Mouse (Mus musculus): ENCODE measurements around the gene Ankrd13b. TPM values are rescaled to one million over a fixed set of nuclear protein-coding genes. Genes with fewer than 3 reads are reported as not detected.
"Not testable (repeated sequence)": the region's sequence is repeated elsewhere in the genome, so short reads cannot be mapped to it uniquely, and the experiment has no call there.

The Ankrd13b gene
- polyA plus RNA-seq (2015; fragmentation: Nextera tagmentation; extraction: Ambion mirVana) = 2.8 and 3.0 TPM in 2 replicates

DNA sequence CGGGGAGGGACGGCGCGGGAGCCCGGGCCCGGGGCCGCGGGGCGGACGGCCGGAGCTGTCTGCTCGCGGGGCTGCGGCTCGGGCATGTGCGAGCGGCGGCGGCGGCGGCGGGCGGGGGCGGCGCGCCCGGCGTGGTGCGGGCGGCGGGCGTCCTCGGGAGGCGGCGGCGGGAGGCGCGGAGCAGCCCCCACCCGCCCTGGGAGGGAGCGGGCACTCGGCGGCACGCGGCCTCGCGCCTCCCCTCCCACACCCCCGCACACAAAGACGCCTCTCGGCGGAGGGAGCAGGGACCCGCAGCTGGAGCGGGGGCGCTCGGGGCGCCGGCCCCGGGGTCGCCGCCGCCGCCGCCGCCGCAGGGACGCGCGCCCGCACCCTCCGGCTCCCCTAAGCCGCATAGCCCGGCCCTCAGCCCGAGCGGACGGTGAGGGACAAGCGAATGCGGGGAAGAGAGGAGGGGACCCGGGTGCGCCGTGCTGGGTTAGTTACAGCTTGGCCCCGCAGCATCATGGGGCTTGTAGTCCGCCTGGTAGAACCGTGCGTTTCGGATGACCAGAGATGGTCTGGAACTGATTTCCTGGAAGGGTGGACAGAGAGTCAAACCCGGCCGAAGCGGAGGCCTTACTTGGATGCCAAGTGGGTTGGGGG is at the start of gene Ankrd13b:
TSS of gene Ankrd13b (minus strand) at position 88 of the 645 bp plus-strand sequence.
- peak within 1 kb of the TSS; percentile 80 for H3K9ac ChIP-seq (ENCODE audit: low read length)
- WGBS = under 1% methylated on average over 38 of the region's 87 CpGs
- no peaks in the 10 kb centered on the region for H3K27me3 ChIP-seq (ENCODE audit: control insufficient read depth, insufficient read depth, low read depth, low read length)
- H3K27ac ChIP-seq (ENCODE audit: low read length) = peak within 1 kb of the TSS; percentile 47; the same call in 1 of the 2 replicates
- H3K4me2 ChIP-seq (ENCODE audit: low read depth, low read length) = peak within 1 kb of the TSS; percentile 95
- H3K36me3 ChIP-seq (ENCODE audit: control insufficient read depth, insufficient read depth, low read length) = no peaks in the 10 kb centered on the region
- no peaks in the 10 kb centered on the region for H3K9me3 ChIP-seq (ENCODE audit: control insufficient read depth, low read length)
- H3K4me3 ChIP-seq (ENCODE audit: low read length) = peak within 1 kb of the TSS; percentile 72
- peaks cover 58% of the 10 kb centered on the region for H3K4me1 ChIP-seq (replicated peaks; ENCODE audit: control insufficient read depth, insufficient read depth, low read length)
- peak; percentile 42 for ATAC-seq (ENCODE audit: low read depth)

DNA sequence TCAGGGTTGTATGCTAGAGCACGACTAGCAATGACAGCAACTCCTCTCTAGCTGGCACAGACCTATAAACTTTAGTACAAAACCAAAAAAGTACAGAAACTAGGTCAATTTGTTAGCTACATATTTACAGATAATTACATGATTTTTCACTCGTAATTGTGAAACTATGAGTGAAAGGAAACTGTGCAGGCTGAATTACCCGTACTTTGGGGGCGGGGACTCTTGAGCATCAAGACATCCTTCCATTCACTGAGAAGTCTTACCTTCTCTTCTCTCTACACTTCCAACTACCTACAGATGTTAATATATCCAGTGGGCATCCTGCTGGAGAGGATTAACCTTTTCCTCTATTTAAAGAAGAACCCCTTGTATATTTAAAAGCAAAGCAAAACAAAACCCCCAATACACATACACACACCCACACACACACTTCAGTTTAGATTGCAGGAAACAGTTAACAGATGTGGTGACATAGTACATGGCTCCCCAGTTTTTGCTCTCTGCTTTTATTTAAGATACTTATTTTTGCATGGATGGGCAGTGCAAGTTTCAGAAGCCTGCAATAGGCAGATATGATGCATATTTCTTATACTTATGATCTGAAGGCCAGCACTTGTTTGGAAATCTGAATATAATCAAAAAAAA is 42.8 kb upstream of the Ankrd13b start:
- Histone ChIP-seq H3K27ac (ENCODE audit: low read length) (no peak overlapping the region), H3K4me2 (ENCODE audit: low read depth, low read length) (no peak overlapping the region), H3K9ac (ENCODE audit: low read length) (no peak overlapping the region), H3K9me3 (ENCODE audit: control insufficient read depth, low read length) (no peaks in the 10 kb centered on the region), H3K27me3 (ENCODE audit: control insufficient read depth, insufficient read depth, low read depth, low read length) (no peaks in the 10 kb centered on the region), H3K4me1 (replicated peaks; ENCODE audit: control insufficient read depth, insufficient read depth, low read length) (no peaks in the 10 kb centered on the region), H3K36me3 (ENCODE audit: control insufficient read depth, insufficient read depth, low read length) (peaks cover 8% of the 10 kb centered on the region), H3K4me3 (ENCODE audit: low read length) (no peak overlapping the region)
- whole genome bisulfite sequencing = 77% methylated on average over 4 of the region's 4 CpGs
- no peak for ATAC-seq (ENCODE audit: low read depth)

DNA sequence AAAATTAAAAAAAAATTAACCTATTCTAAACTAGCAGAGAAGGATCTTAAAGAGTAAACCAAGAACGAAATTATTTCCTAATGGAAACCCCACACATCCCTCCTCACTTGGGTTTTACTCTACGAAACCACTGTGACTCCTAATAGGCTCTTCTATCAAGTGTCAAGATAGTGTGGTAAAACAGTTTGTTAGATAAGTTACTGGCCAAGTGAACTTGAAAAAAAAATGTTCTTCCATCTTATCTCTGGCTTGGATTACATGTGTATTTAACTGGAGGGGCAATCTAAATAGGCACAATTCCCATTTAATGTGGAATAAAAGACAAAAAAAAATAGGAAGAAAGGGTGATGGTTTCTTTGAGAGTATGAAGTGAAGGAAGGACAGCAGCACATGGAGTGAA is 41.4 kb upstream of the Ankrd13b start:
- no peaks in the 10 kb centered on the region for H3K4me1 ChIP-seq (replicated peaks; ENCODE audit: control insufficient read depth, insufficient read depth, low read length)
- H3K27me3 ChIP-seq (ENCODE audit: control insufficient read depth, insufficient read depth, low read depth, low read length) = no peaks in the 10 kb centered on the region
- H3K4me2 ChIP-seq (ENCODE audit: low read depth, low read length) = no peak overlapping the region
- no peak for ATAC-seq (ENCODE audit: low read depth)
- no peaks in the 10 kb centered on the region for H3K9me3 ChIP-seq (ENCODE audit: control insufficient read depth, low read length)
- no peak overlapping the region for H3K27ac ChIP-seq (ENCODE audit: low read length)
- H3K4me3 ChIP-seq (ENCODE audit: low read length) = no peak overlapping the region
- no peak overlapping the region for H3K9ac ChIP-seq (ENCODE audit: low read length)
- H3K36me3 ChIP-seq (ENCODE audit: control insufficient read depth, insufficient read depth, low read length) = 0 out of 2 replicates have a peak, but pooled peaks cover 2% of the 10 kb centered on the region
- 56% methylated on average over 2 of the region's 2 CpGs for WGBS

DNA sequence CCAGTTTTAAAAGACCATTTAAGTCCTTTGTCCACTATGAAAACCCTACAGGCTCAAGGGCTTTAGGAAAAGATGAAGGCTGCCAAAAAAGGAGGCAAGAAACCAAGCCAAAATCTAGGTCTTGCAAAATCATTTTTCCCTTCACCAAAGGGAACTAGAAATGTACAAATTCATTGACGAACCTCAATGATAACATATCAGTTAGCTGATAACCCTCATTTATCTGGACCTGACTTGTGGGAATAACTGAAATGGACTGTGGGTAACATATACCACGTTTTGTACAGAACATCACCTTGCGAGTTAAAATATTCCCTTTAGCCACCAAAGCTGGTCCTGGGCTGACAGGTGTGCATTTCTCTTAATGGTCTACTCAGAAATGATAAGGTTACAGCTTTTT is 40.2 kb upstream of the Ankrd13b start:
- no peak overlapping the region for H3K4me3 ChIP-seq (ENCODE audit: low read length)
- no peaks in the 10 kb centered on the region for H3K4me1 ChIP-seq (replicated peaks; ENCODE audit: control insufficient read depth, insufficient read depth, low read length)
- H3K27ac ChIP-seq (ENCODE audit: low read length) = no peak overlapping the region
- no peak for ATAC-seq (ENCODE audit: low read depth)
- no peak overlapping the region for H3K9ac ChIP-seq (ENCODE audit: low read length)
- 72% methylated on average over 3 of the region's 3 CpGs for WGBS
- no peaks in the 10 kb centered on the region for H3K9me3 ChIP-seq (ENCODE audit: control insufficient read depth, low read length)
- 0 out of 2 replicates have a peak, but pooled peaks cover 2% of the 10 kb centered on the region for H3K36me3 ChIP-seq (ENCODE audit: control insufficient read depth, insufficient read depth, low read length)
- H3K4me2 ChIP-seq (ENCODE audit: low read depth, low read length) = no peak overlapping the region
- no peaks in the 10 kb centered on the region for H3K27me3 ChIP-seq (ENCODE audit: control insufficient read depth, insufficient read depth, low read depth, low read length)

DNA sequence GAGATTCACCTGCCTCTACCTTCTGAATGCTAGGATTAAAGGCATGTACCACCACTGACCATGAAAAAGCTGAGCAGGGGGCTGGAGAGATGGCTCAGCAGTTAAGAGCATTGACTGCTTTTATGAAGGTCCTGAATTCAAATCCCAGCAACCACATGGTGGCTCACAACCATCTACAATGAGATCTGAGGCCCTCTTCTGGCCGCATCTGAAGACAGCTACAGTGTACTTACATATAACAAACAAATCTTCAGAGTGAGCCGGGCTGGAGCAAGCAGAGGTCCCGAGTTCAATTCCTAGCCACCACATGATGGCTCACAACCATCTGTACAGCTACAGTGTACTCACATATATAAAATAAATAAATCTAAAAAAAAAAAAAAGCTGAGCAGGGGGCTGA is 38.9 kb upstream of the Ankrd13b start:
- not testable (repeated sequence) for H3K4me3 ChIP-seq (ENCODE audit: low read length); H3K9me3 ChIP-seq (ENCODE audit: control insufficient read depth, low read length); H3K4me1 ChIP-seq (replicated peaks; ENCODE audit: control insufficient read depth, insufficient read depth, low read length); H3K36me3 ChIP-seq (ENCODE audit: control insufficient read depth, insufficient read depth, low read length); H3K27me3 ChIP-seq (ENCODE audit: control insufficient read depth, insufficient read depth, low read depth, low read length); H3K9ac ChIP-seq (ENCODE audit: low read length); H3K4me2 ChIP-seq (ENCODE audit: low read depth, low read length); ATAC-seq (ENCODE audit: low read depth); H3K27ac ChIP-seq (ENCODE audit: low read length)
- WGBS = 78% methylated on average over 3 of the region's 3 CpGs

- Histone ChIP-seq H3K27me3 (ENCODE audit: control insufficient read depth, insufficient read depth, low read depth, low read length) (no peaks in the 10 kb centered on the region), H3K9ac (ENCODE audit: low read length) (no peak overlapping the region), H3K36me3 (ENCODE audit: control insufficient read depth, insufficient read depth, low read length) (no peaks in the 10 kb centered on the region), H3K9me3 (ENCODE audit: control insufficient read depth, low read length) (no peaks in the 10 kb centered on the region), H3K27ac (ENCODE audit: low read length) (no peak overlapping the region), H3K4me2 (ENCODE audit: low read depth, low read length) (no peak overlapping the region), H3K4me3 (ENCODE audit: low read length) (no peak overlapping the region), H3K4me1 (replicated peaks; ENCODE audit: control insufficient read depth, insufficient read depth, low read length) (no peaks in the 10 kb centered on the region)
- no peak for ATAC-seq (ENCODE audit: low read depth)
- WGBS = 67% methylated on average over 3 of the region's 3 CpGs
These were observed 36.5 kb upstream of the Ankrd13b start for GRCm38 (mm10) chr11:77525804-77526486.

DNA sequence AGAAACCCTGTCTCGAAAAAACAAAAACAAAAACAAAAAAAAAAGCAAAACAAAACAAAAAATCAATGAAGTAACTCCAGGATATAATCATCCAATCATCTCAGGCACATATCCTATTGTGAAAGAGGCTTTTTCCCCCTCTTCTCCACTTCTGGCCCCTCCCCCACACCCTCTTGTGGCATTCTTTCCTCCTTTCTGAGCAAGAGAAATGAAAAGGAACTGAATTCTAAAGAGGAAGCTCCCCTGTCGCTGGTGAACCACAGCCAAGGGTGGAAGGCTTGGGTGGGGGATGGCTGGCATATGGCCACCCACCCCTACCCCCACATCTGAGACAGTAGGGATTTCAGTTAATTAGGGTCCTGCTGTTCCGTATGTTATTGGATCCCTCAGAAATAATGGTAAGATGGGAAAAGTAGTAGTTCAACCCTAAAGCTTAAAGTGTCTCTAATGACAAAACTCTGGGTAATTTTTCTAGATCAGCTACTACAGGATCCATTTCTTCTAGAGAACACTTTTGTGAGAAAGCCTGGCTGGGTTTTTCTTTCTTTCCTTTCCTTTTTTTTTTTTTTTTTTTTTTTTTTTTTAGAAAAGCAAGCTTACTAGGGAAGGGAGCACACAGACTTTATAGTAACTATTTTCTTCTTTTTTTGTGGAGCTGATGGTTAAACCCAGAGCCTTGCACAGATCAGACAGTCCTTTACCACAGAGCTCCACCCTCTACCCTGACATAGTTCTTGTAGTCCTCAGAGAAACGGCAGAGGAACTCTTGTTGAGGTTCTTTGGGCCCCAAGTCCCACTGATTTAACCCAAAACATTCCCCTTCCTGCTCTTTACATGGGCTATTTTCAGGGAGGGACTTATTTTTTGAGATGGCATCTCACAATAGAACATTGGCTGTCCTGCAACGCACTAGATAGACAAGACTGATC is 31.4 kb upstream of the Ankrd13b start:
- no peak for ATAC-seq (ENCODE audit: low read depth)
- peaks cover 3% of the 10 kb centered on the region; the same call in 1 of the 2 replicates for H3K27me3 ChIP-seq (ENCODE audit: control insufficient read depth, insufficient read depth, low read depth, low read length)
- 43% methylated on average over 5 of the region's 5 CpGs for WGBS
- no peak overlapping the region for H3K27ac ChIP-seq (ENCODE audit: low read length)
- H3K9me3 ChIP-seq (ENCODE audit: control insufficient read depth, low read length) = no peaks in the 10 kb centered on the region
- no peak overlapping the region for H3K9ac ChIP-seq (ENCODE audit: low read length)
- no peak overlapping the region for H3K4me2 ChIP-seq (ENCODE audit: low read depth, low read length)
- peaks cover 3% of the 10 kb centered on the region for H3K4me1 ChIP-seq (replicated peaks; ENCODE audit: control insufficient read depth, insufficient read depth, low read length)
- H3K36me3 ChIP-seq (ENCODE audit: control insufficient read depth, insufficient read depth, low read length) = no peaks in the 10 kb centered on the region
- H3K4me3 ChIP-seq (ENCODE audit: low read length) = no peak overlapping the region

DNA sequence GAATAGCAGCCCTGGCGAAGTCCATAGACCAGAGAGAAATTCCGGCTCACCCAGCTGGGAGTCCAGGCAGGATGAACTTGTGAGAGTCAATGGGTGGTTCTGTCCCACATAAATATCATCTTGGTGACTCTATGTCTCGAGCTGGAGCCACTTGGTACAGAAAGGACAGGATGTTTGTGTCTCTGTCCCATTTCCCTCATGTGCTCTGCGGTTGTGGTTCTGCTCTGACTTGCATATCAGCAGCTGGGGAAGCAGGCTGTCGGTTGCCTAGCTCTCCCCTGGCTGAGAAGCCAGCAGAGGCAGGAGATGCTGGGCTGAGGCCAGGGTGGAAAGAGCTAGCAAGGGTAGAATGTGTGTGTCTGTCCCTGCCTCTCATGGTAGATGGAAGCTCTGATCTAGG is 29.6 kb upstream of the Ankrd13b start, which contains the start of gene Gm10392:
TSS of gene Gm10392 (minus strand) at position 156 of the 400 bp plus-strand sequence.
- H3K4me2 ChIP-seq (ENCODE audit: low read depth, low read length) = no peak within 1 kb of the TSS
- H3K4me3 ChIP-seq (ENCODE audit: low read length) = no peak within 1 kb of the TSS
- no peaks in the 10 kb centered on the region for H3K9me3 ChIP-seq (ENCODE audit: control insufficient read depth, low read length)
- H3K27ac ChIP-seq (ENCODE audit: low read length) = no peak within 1 kb of the TSS; the same call in 1 of the 2 replicates
- no peaks in the 10 kb centered on the region for H3K36me3 ChIP-seq (ENCODE audit: control insufficient read depth, insufficient read depth, low read length)
- peaks cover 20% of the 10 kb centered on the region for H3K4me1 ChIP-seq (replicated peaks; ENCODE audit: control insufficient read depth, insufficient read depth, low read length)
- 0 out of 2 replicates have a peak within 1 kb of the TSS, but pooled peaks have one; percentile 9 for H3K9ac ChIP-seq (ENCODE audit: low read length)
- whole genome bisulfite sequencing = 56% methylated on average over 5 of the region's 5 CpGs
- peaks cover 8% of the 10 kb centered on the region; the same call in 1 of the 2 replicates for H3K27me3 ChIP-seq (ENCODE audit: control insufficient read depth, insufficient read depth, low read depth, low read length)
- no peak for ATAC-seq (ENCODE audit: low read depth)
